Mouse (Mus musculus): Measurements from ENCODE around the gene Adam21.
"Not testable (repeated sequence)": the region's sequence is repeated elsewhere in the genome, so short reads cannot be mapped to it uniquely, and the experiment has no call there.

Adam21 gene

GRCm38 (mm10) chr12:81568374-81568773 is at the start of gene Adam21:
Gene Adam21, minus strand, starts transcription at chr12:81568474.
- no peak for DNase-seq (ENCODE audit: low spot score in 2 of 2)

DNA sequence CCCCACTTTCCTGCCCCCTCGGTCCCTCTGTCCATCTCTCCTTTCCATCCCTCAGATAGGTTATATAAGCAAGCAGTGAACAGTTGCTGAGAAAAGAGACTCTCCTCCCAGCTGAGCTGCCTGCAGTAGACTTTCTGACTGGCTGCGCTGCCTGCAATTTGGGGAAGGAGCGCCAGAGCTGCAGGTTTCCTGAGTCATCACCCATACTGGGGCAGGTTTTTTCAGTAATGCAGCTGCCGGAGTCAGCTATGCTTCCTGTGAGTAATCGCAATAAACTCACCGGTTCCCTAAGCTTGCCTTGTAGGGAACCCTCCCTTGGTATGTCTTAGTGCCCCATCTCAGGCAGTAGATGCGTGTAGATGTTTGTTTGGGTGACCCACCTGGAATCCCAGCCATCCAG is 48.7 kb upstream of the Adam21 start:
- DNase-seq (ENCODE audit: low spot score in 2 of 2): peak; percentile 23 to 39

GRCm38 (mm10) chr12:81615807-81616206 is 47.5 kb upstream of the Adam21 start:
- no peak for DNase-seq (ENCODE audit: low spot score in 2 of 2)

GRCm38 (mm10) chr12:81609445-81609844 is 41.2 kb upstream of the Adam21 start:
- DNase-seq (ENCODE audit: low spot score in 2 of 2): no peak

DNA sequence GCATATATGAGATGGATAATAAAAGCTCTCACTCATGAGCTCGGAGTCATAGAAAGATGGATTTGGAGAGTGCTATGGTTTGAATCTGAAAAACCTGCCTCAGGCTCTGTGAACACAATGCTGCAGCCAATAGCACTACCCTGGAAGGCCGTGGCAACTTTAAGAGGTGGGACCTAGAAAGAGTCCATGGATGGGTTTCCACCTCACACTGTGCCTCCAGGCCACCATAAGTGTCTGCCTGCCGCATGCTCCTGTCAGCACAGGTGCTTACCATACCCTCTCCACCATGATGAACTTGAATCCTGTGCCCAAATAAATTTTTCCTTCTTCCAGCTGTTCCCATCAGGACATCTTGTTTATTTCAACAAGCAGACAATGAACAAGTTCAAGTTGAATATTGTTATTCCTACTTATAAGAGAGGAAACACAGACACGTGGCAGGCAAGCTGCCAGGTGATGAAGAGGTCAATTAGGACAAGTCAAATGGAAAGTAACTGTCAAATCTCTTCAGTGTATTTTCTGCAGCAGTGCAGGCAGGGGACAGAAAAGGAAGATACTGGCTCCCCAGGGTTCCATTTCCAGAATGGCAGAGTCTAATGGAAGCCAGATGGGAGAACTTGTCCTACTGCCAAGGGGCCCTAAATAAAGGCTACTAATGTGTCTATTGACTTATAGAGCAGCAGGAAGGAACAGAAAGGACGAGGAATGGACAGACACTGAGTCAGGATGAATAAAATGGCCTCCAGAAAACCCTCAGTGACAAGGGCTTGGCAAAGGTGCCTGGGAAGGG is 36.9 kb upstream of the Adam21 start:
- DNase-seq (ENCODE audit: low spot score in 2 of 2): no peak

DNA sequence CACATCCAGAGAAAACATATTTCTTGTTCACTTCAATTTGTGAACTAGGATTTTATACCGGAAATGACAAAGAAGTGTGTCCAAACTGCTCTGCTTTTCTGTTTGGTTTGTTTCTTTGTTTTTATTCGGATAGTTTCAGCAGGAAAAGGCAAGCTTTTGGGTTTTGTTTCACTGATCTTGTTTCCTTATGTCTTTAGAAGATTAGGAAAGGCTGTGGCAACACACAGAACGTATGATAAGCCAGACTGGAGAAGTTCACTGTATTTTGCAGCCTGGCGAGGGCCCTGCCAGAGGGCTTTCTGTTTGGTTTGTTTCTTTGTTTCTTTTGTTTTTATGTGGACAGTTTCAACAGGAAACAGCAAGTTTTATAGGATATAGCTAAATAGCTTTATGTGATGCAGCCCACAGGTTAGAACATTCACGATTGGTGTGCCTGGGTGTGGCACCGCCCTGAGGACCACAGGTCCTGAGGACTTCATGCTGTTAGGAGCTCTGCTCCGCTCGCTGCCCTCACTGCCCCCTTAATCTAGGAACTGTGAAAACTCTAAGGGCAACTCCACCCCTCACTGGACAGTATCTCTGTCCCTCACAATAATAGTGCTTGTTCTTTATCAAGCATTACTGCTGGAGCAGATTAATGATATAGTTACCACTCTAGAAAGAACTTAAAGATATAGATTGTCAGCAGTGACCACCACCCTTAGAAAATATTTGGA is 28.4 kb upstream of the Adam21 start:
- DNase-seq (ENCODE audit: low spot score in 2 of 2): no peak

- peak; percentile 86 to 90 for DNase-seq (ENCODE audit: low spot score in 2 of 2)
These were observed 26.8 kb upstream of the Adam21 start, which contains the start of gene Med6 for GRCm38 (mm10) chr12:81594902-81595671. Gene Med6, minus strand, starts transcription at chr12:81595008.

- no peak for DNase-seq (ENCODE audit: low spot score in 2 of 2)
These were observed 343 bp downstream of the Adam21 start for GRCm38 (mm10) chr12:81567931-81568330.

- no peak for DNase-seq (ENCODE audit: low spot score in 2 of 2)
These were observed 4.1 kb downstream of the Adam21 start for GRCm38 (mm10) chr12:81564173-81564572.

- DNase-seq (ENCODE audit: low spot score in 2 of 2): no peak
These were observed 19.0 kb downstream of the Adam21 start for GRCm38 (mm10) chr12:81549286-81549685.

- DNase-seq (ENCODE audit: low spot score in 2 of 2): no peak
These were observed 21.1 kb downstream of the Adam21 start for GRCm38 (mm10) chr12:81547163-81547562.

- no peak for DNase-seq (ENCODE audit: low spot score in 2 of 2)
These were observed 35.2 kb downstream of the Adam21 start for GRCm38 (mm10) chr12:81533029-81533419.

DNA sequence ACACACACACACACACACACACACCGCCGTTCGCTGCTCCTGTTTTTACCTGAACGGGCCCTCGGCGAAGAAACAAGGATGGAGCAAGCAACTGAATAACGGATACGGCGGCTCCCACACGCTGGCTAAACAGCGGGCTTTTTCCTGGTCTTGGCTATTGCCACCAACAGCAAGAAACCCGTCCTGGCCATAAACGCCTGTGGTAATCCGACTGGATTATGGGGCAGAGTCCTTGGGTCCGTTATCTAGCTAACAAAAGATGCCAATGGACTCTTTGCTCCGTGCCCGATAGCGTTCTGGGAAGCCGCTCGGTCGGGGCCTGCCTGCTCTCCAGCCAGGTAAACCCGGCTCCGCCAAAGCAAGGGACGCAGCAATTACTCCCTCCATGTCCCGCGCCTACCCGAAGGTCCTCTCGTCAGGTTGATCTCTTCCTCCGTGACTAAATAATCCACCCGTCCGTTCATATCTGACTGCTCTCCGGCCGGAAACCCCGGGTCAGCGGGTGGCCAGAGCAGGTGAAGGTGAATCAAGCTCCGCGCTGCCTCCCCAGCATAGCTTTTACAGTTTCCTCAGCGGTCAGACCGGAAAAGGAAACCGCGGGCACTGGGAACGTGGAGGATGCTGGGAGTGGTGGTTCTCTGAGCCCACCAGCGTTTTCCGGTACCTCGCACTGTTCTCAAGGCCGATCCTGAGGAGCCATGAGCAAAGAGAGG is 35.8 kb downstream of the Adam21 start, which contains the start of the genes Gm20498 and Synj2bp:
Gm20498 (minus strand) TSS at position 590 of the 713 bp plus-strand sequence.
Synj2bp (minus strand) TSS at position 596 of the 713 bp plus-strand sequence.
- DNase-seq (ENCODE audit: low spot score in 2 of 2): peak; percentile 85 to 87

- not testable (repeated sequence) for DNase-seq (ENCODE audit: low spot score in 2 of 2)
These were observed 37.7 kb downstream of the Adam21 start for GRCm38 (mm10) chr12:81530587-81530986.

Measured in right cerebral cortex, postnatal 36 days (tissue).